Mouse (Mus musculus) liver, adult (tissue): ENCODE results near the gene Mical3.

ENCODE experiments used
- GATA4 ChIP-seq: IDR thresholded peaks from 2 replicates; pipeline ENCODE4 v1.6.1; 2014; ENCODE audit warnings: mild to moderate bottlenecking, low read length; ENCODE audit not compliant: insufficient replicate concordance

Gene Mical3

GRCm38 (mm10) chr6:121009651-121010050 lies 121.1 kb downstream of the Mical3 start:
- no peak for TF ChIP-seq GATA4

- TF ChIP-seq GATA4, result no peak
These were observed 125.8 kb downstream of the Mical3 start for GRCm38 (mm10) chr6:121004959-121005358.

DNA sequence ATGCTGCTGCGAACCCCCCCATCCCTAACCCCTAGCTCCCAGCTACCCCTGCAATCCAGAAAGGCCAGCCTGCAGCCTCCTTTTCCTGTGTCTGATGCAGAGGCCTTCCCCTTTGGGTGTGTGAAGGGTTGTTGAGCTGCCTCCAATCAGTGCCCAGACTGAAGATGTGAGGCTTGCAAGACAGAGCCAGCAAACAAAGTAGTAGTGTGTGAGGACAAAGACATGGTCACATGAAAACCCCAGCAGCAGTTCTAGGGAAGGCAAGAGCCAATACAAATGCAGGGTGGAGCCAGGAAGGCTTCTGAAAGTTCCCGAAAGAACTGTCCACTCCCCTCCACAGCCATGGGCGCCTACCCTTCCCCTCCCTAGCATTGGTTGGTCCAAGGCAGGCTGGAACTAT lies 127.8 kb downstream of the Mical3 start:
- TF ChIP-seq GATA4, result no peak

DNA sequence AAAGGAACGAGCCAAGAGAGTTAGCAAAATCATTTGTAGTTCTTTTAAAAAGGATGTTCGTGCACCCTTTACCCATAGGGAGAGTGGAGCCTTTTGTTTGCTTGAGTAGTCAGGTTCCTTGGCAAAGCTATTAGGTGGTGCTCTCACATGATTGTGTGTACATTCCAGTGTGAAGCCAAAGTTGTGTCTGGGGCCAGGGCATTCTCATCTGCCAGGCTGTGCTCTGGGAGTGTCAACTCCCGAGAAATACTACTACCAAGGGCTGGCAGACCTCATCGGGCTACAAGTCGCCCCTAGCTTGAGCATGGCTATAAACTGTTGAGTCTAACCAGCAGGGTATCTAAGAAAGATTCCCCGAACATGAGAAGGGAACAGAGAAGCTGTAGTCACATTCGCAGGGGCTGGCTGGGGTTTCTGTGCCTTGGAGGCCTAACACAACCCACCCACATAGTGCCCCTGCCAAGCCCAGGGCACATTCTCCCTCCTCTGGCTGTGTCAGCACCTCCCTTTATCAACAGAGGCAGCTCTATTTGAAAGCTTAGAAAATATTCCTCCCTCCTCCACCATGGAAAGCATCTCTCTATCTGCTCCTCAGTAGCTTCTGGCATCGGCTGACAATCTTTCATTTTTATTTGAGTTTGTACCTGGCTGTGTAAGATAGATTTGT lies 130.8 kb downstream of the Mical3 start:
- no peak for TF ChIP-seq GATA4

- TF ChIP-seq GATA4, result no peak
These were observed 131.7 kb downstream of the Mical3 start for GRCm38 (mm10) chr6:120999087-120999486.

- TF ChIP-seq GATA4, result no peak
These were observed 134.2 kb downstream of the Mical3 start for GRCm38 (mm10) chr6:120996607-120997006.

DNA sequence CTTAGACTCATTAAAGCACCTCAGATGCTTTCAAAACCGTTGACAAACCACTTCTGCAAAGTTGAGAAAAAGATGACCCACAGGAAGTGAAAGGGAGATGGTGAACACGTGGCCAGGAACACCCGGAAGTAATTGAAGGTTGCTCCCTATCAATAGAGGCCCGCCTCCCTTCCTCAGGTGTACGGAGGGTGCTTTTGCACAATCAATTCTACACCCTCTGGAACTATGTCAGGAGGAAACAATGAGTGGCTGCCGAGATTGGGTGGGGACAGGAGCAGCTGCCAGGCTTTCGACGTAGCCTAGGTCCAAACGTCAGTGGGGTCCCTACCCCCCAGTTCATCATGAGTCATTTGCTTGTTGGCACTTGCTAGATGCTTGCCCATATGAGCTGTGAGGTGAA lies 135.3 kb downstream of the Mical3 start:
- no peak for TF ChIP-seq GATA4

DNA sequence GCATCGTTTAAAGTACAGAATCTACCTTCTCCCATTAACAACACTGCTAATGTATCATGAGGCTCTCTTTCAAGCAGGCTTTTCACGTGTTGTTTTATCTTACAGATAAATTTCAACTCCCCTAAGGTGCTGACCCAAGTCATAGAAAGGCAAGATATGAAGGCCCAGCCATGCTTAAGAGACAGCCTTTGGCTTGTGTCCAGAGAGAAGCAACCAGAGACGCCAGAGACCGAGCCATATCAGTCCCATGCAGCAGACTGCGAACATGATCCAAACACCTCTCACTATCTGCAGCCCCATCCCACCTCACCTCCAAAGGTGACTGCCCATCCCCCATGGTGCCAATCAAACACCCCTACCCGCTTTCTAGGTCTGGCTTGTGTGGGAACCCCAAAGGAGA lies 138.9 kb downstream of the Mical3 start:
- no peak for TF ChIP-seq GATA4

- no peak for TF ChIP-seq GATA4
These were observed 143.2 kb downstream of the Mical3 start for GRCm38 (mm10) chr6:120987571-120988084.

- TF ChIP-seq GATA4, result no peak
These were observed 143.6 kb downstream of the Mical3 start for GRCm38 (mm10) chr6:120987164-120987563.

- TF ChIP-seq GATA4, result no peak
These were observed 144.6 kb downstream of the Mical3 start for GRCm38 (mm10) chr6:120986172-120986571.

DNA sequence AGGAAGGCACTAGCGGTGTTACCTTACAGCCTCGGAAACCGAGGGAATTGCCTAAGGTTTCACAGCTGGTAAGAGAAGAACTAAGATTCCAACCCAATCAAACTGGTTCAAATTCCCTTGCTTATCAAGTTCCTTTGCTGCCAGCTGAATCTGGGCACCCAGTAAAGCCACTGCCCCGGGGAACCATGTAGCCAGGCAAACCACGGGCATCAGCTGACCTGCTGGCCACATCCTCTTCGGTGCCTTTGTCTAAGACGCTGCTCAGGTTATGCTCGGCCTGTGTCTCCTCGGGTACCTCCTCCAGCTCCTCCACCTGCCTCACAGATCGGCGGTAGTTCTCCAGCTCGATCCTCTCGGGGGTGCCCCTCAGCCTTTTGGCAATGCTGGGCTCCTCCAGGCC lies 148.5 kb downstream of the Mical3 start:
- no peak for TF ChIP-seq GATA4

GRCm38 (mm10) chr6:120981537-120981936 lies 149.3 kb downstream of the Mical3 start:
- TF ChIP-seq GATA4, result no peak

DNA sequence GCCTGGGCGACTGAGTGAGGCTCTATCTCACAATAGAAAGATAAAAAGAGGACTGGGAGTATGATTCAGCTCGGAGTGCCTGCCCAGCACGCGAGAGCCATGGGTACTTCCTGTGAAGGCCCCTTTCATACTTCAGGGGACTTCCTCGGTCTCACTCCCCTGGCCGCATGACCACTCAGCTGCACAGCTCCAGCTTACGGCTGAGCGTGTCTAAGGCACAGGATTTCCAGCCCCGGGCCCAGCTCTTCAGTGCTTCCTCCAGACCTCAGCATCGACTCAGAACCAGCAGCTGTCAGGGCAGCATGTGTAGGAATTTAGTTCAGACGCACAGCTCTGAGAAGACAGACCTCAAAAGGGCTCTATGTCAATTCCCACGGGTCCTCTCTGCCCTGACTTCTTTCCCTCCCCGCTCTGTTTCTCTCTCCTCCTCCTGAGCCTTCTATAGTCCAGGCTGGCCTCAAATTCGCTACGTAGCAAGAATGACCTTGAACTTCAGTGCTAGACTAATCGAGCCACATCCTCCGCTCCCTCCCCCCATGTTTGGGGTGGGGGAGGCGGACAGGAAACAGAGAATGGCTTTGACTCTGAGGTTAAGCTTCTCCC lies 152.7 kb downstream of the Mical3 start:
- TF ChIP-seq GATA4, result no peak; the same call in 1 of the 2 replicates

GRCm38 (mm10) chr6:120976991-120977390 lies 153.8 kb downstream of the Mical3 start:
- TF ChIP-seq GATA4, result no peak

- TF ChIP-seq GATA4, result no peak
These were observed 154.7 kb downstream of the Mical3 start for GRCm38 (mm10) chr6:120976097-120976496.
